Mouse (Mus musculus) thymus, adult 2 months (tissue): ENCODE measurements around the gene AC161166.1.

ENCODE experiments used
- CTCF ChIP-seq: fragments of 200-500 bp; IDR thresholded peaks from 2 replicates; pipeline ENCODE4 v1.5.1; 2012; ENCODE audit warnings: mild to moderate bottlenecking, control low read depth, low read length, moderate library complexity, borderline replicate concordance; ENCODE audit not compliant: control insufficient read depth, poor library complexity, insufficient read depth; ENCODE audit errors: extremely low read depth
- POLR2A ChIP-seq: fragments of 200-500 bp; IDR thresholded peaks from 2 replicates; pipeline ENCODE4 v1.6.1; 2012; ENCODE audit warnings: mild to moderate bottlenecking, low read length, control low read depth, moderate library complexity; ENCODE audit not compliant: control insufficient read depth, poor library complexity, insufficient read depth; ENCODE audit errors: extremely low read depth

- TF ChIP-seq POLR2A (no peak), CTCF (no peak)
These were observed 12.2 kb downstream of the AC161166.1 start for GRCm38 (mm10) chr7:24499856-24500577.
